Mouse (Mus musculus) neural tube, embryonic 10.5 days (tissue): ENCODE results near the gene Col19a1.
A peak's percentile ranks its signal among the peaks of the same experiment; 100 is the strongest.
"Not testable (repeated sequence)": the region's sequence is repeated elsewhere in the genome, so short reads cannot be mapped to it uniquely, and the experiment has no call there.

Experiments used
- DNase-seq: peaks from one replicate; pipeline ENCODE4 v3.0.0-alpha.2; 2017; ENCODE audit warnings: low spot score; ENCODE audit errors: extremely low spot score

Col19a1 gene

DNA sequence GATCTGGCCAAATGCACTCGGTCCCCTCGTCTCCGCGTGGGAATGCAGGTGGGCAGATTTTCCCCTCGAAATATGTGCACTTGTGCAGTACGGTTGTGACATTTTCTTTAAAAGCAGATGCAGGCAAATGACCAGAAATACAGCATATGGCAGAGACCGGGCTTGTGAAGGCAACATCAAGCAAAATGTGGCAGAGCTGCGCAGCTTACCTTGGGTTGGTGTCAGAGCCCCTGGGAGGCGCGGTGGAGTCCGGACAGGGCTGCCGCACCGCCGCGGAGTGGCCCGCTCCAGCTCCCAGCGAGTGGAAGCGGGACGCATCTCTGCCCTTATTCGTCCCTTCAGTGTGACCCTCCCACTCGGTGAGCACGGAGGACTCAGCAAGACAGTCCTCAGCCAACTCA is at the start of gene Col19a1:
Col19a1 (minus strand) TSS at position 332 of the 401 bp plus-strand sequence.
- peak; percentile 56 for DNase-seq

DNA sequence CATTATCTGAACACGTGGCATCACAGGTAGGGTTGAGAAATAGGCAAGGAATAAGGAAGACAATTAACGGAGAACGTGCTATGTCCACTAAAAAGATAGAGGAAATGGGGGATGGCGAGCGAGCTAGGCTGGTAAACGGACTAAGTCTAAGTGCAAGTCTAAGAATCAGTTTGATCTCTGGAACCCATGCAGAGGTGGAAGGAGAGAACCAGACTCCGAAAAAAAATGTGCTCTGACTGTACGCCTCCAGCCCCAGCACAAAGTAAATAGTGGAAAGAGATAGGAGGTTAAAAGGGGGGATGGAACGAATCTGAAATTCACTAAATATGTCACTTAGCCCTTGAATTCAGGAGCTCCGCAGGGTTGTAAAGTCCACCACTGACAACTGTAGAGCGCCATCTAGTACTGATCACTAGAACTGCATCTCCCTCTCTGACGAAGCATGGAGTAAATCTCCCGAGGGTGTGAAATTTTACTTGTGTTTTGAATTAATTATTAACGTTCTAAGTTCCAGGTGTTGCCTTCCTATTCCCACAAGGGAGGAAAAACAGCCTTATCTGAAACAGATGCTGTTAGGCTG is 46.4 kb upstream of the Col19a1 start:
- DNase-seq: peak; percentile 25

DNA sequence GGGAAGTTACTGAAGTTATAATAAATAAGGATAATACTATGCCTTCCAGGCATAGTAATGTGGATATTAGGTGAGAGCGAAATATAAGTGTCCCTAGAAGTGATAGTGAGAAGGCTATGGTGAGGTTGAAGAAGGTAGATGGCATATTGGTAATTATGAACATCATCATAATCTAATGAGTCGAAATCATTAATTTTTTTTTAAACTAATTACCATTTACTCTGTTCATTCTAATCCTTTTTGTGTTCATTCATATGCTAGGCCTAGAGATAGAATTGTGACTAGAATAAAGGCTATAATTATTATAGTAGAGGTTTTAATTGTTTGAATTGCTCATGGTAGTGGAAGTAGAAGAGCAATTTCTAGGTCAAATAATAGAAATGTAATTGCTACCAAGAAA is 25.3 kb upstream of the Col19a1 start:
- not testable (repeated sequence) for DNase-seq

DNA sequence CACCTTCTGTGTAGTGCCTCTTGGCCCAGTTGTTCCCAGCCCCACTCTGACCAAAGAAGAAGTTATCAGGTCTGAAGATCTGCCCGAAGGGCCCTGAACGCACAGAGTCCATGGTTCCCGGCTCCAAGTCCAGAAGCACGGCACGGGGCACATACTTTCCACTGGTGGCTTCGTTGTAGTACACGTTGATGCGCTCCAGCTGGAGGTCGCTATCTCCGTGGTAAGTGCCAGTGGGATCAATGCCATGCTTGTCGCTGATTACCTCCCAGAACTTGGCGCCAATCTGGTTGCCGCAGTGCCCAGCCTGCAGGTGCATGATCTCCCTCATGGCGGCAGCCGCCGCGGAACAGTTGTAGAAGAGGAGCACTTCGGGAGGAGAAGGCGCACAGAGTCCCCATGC is 7.8 kb upstream of the Col19a1 start:
- no peak for DNase-seq

DNA sequence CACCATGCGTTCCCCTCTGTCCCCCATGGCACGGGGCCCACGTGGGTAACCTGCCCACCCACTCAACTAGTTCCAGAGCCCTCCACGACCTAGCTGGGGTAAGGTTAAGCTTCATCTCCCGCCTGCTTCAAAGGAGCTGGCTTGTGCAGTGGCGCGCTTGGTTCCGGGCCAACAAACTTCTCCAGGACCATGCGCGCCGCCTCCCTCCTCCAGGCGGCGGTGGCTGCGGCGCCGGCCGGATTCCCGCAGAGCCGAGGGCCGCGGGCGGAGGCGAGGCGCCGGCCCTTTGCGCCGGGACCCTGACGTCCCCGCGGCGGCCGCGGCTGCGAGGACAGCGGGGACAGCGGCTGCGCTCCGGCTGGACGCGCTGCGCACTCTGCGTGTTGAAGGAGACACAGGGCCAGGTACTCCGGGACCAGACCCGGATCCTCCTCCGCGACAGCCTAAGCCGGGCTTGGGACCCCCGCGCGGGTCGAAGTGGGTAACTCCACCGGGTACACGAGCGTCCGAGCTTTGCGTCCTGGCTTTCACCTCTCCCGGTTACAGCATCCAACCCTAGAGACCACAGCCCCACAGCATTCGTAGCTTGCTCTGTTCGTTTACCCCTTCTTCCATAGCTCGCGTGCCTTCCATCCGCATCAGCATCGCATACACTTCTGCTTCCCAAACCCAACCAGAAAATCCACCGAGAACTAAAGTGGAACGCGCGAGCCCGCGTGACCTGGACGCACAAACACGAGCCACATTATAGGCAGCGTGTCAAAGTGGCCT is 717 bp downstream of the Col19a1 start:
- peak; percentile 59 for DNase-seq

DNA sequence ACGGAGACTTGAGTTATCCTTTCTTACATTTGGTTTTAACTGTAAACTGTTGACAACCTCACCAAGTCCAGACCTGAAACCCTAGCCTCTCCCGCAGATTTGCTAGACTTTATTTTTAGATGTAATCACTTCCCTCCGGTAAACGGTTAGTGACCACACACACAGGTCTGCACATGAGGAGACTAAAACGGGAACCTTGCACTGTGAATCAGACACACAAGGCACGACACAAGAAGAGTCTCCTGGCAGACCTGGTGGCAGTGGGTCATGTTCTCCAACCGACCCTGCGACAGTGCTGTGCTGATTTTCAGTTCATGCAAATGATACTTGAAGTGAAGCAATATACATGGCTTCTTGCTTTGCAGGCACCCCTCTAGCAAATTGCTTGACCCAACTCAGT is 14.7 kb downstream of the Col19a1 start:
- no peak for DNase-seq

DNA sequence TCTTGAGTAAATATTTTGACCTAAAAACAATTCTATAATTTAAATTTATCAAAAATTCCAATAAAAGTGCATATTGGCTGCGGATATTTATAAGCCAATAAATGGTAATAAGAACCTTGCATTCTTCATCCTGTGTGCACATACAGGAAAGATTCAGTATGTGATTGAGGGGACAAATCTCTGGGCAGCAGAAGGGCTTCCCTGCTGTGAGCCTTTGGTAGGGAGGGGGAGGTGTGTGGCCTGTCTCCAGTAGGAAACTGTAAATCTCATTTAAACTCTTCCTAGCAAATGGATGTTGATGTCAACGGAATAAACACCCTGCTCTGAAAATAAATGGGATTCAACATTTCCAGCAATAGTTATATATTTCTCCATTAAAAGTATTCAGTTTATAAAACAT is 23.2 kb downstream of the Col19a1 start:
- no peak for DNase-seq

DNA sequence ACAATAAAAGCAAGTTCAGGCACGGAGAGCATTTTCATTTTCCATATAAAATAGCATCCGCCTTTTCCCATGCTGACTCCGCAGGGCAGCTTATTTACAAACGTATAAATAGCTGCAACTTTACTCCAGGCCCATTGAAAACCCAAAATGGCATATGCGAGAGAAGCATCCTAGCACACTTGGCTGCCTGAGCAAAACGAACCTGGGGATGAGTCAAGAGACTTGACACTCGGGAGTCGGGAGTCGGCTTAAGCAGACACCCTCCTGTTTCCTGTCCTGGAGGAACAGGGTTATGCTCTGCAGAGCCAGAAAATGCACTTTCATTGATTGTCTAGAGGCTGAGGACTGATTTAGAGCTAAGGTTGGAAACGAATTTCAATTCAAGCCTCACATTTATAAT is 29.3 kb downstream of the Col19a1 start:
- no peak for DNase-seq

DNA sequence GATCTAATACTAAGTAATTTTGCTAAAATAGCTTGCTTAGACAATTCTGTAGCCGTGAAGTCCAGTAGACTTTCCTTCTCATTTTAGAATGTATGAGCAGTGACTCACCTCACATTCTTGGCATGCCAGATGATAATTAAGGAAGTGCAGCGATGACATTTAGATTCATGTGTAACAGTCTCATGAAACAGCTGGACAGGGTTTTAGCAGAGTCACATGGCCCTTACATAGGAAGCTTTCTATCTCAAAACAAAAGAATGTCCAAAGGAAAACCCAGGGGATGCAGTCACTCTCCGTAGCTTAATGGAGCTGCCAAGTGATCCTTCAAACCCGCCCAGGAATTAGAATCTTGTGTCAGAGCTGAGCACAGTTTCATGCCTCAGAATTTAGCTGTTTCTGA is 33.8 kb downstream of the Col19a1 start:
- DNase-seq: no peak

DNA sequence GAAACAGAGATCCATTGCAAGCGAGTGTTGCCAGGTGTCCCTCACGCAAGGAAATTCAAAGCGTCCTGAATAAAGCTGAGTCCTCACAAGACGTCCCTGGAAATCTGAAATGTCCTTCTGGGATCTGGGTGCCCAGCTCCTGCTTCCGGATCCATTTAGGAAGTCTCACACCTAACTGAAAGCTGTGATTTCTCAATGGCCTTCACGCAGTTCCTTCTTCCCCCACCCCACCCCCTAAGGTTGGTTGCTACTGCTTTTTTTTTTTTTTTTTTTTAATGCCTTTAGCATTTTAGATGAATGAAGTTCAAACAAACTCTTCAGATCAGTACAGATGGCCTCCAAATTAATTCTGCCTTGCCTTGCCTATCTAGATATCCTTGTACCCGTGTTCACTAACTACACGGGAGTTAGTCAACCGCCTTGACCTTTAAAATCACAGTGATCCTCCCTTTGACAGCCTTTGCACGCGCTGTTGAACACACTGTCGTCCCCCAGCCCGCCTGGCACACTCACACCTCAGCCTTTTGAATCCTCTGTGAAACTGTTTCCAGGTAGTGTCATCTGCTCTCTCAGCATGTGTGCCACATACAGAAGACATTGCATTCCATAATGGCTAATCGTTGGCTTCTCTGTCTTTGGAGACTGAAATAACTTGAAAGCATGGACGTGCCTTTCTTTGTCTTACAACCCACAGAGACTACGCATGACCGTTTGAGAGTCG is 36.6 kb downstream of the Col19a1 start:
- no peak for DNase-seq

DNA sequence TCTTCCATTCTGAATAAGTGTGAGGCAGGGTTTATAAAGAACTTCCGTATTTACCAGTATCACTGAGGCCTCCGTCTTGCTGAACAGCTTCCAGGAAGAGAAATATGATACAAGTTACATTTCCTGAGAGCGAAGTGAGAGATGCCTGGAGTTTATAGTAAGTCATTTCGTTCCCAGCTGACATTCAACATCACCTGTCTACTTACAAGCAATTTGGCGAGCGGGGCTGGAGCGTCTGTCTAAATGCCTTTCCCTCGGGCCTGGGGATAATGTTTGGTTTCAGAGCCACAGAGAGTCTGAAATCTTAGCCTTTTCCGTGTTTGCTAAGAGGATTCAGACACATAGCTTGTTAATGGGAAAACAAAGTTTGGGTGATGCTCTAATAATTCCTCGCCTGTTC is 37.2 kb downstream of the Col19a1 start:
- DNase-seq: no peak

DNA sequence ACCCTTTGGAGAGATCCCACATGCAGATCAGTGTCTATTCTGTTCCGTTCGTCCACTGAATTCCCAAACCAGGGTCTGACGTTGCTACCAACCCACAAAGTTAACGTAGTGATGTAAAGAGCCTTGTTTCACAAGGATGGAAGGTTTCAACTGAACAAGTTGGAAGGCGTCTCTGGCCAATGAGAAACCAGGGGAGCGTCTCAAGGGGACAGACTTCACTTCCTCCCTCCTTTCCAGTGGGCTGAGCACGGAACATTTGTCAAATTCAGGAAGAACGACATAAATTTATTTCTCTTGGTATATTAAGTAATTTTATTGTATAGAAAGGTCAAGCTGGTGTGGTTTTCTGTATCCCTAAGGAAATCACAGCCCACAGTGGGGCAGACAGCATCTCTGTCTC is 38.2 kb downstream of the Col19a1 start:
- no peak for DNase-seq

DNA sequence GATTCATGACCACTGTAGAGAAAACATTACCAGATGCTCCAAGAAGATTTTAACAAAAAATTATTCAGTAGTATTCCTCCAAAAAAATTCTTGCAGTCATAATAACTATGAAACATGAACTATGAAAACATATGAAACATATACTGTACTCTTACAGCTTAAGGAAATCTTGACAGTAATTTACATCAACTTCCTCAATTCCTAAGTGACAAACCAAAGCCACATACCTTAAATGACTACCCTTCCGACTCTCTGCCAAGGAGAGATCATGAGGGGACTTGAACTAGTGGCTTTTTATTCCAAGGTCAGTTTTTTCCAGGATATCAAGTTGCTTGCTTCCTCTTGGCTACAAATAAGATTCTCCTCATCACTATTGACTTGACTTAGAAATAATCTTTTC is 39.7 kb downstream of the Col19a1 start:
- no peak for DNase-seq

DNA sequence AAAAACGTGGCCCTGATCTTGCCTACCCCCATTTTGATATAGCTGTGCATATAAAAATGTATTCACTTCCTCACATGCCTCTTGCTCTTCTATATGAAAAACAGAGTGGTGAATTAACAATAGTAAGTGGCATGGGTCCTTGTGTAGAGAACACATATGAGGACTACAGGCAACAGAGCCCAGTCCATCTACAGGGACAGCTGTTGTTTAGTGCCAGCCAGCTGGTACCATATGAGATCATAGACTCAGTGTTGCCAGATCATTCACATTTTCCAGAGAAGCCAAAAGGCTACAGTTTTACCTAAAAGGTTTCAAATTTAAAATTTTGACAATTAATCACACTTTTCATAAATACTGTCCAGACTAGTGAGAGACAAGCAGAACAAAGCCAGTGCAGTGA is 47.4 kb downstream of the Col19a1 start:
- no peak for DNase-seq

DNA sequence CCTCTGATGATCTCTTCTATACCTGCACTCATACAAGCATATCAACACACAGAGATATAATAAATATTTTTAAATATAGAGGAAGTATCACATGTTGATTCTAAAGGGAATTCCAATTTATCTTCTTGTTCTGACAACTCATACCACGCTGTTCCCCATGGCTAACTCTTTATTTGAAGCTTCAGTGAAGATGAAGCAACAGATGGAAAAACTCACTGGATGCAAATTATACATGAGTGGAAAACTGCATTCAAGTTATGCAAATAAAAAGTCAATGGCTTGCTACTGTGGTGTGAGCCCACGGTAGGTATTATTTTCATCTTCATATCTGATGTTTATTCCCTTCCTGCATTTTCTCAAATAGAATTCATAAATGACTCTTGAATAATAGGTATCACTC is 60.1 kb downstream of the Col19a1 start:
- DNase-seq: no peak

DNA sequence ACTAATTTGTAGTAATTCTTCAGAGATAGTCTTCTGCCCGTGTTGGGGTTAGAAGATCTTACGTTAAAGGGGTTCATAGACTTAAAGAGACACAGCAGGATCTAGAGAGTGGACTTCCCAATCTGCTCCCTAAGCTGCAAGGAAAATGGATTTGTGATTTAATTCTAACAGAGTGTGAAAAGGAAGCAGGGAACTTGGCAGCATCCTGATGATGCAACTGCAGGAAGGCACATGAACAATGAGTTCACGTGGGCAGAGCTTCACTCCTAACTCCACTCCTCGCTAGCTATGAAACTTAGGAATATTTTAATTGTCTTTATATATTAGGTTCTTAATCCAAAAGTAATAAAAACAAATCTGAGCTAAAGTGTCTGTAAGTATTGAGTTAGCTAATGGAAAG is 69.8 kb downstream of the Col19a1 start:
- no peak for DNase-seq

DNA sequence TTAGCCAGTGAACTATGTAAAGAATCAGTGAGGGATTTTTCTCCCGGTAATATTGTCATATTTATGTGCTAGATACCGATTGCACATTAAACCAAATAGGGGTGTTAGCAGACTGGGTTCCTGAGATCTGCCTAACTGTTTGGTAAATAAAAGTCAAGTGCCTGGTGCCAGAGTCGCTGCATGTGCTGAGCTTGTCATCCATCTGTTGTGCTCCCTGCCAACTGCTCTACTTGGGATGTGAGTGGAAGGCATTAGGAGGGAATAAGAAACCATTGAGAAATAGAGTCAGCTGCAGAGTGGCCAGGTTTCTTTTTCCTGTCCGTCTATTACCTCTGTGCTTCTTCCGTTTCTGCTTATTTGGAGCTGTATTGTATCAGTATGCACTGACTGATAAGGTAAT is 71.9 kb downstream of the Col19a1 start:
- no peak for DNase-seq

DNA sequence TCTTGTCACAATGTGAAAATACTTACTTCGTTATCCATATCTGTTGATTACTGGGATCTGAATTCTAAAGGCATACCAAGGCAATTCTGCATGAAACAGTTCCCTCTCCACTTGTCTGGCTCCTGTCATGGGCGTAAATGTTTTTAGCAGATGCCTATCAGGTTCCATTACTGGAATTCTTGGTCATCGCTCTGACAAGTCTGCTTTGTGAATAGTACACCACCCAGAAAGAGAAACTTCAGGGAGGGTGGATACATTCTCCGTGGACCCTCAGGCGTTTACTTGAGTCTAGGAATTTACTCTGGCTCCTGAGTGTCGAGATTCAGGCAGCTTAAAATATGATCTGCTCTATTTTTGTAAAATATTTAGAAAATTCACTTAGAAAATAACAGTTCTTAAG is 75.7 kb downstream of the Col19a1 start:
- DNase-seq: no peak

DNA sequence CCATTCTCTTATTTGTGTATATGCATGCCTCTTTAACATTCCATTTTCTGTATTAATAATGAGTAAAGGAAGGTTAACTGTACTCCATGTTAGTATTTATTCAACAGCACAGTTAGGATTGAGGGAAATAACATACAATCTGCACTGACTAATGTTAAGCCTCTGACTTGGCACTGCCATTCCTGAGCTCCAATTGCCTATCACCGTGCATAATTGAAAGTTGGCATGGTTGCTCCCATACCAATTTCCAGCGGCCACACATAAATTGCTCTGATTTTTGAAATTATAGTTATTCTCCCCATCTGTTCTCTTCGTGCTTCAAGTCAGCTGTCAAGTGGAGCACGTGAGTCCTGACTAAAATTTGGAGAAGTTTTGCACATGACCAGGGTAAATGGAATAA is 91.9 kb downstream of the Col19a1 start:
- no peak for DNase-seq

DNA sequence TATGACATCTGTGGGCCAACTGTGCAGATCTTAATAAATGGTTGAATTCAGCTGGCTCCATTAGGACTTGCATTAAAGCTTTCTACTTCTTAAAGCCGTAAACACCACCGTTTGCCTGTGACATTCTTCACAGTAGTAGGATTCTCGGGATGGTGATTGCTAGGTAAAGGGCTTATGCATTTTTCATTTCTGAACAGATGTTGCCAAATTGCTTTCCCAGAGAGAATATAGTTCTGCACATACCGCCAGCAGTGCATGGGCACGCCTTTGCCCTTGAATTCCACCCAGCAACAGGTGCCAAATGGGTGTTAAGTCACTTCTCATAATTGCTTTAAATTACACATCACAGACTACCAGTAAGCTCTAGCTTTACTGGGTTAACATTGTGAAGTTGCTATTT is 103.1 kb downstream of the Col19a1 start:
- DNase-seq: no peak

DNA sequence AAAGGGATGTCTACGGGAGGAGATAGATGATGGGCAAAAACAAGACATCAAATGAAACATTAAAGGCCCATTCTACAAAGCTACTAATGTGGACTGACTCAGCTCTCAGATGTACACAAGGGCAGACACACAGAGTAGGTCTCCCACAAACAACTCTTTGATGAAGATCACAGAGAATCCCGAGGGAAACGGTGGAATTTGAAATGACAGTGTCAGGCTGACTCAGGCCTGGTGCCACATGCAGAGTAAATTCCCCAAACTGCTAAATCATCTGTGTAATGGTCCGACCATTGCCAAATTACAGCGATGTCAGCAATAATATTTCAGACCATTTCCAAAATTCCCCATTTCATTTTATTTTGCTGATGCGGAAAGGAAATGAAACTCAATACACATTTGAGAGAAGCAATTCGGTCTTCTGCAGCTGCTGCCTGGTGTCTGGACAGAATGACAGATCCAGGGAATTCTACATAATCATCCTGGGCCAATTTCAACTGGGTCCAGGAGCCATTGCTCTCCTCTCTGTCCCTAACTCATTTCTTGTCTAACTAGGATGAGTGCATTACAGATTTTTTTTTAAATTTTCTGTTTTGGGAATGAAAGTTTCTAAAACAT is 116.1 kb downstream of the Col19a1 start:
- no peak for DNase-seq

DNA sequence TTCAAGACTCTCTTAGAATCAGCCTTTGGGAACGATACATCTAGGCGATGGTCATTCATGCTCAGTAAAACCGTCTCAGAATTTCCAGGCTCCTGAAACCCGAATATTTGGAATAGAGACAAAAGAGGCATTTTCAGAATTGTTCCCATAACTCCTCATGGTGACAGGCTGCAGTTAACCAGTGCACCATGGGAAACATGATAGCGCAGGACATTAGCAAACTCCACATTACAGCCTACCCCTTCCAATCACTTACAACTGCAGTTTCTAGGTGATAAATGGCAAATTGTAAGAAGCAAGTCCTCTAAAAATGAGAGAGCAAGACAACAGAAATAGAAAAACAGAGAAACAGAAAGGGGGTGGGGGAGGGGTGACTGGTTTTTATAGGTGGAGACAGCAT is 116.6 kb downstream of the Col19a1 start:
- DNase-seq: no peak
